Mouse (Mus musculus) spleen, adult 18-20 months (tissue): Measurements from ENCODE around the gene Iqgap2.

Experiments
- DNase-seq, 2 experiments: peaks; one replicate each; pipeline ENCODE4 v3.0.0; 2022; ENCODE audit warnings: mixed read lengths in 2 of 2

Iqgap2 gene

GRCm38 (mm10) chr13:95882001-95882400 lies 9.7 kb downstream of the Iqgap2 start:
- DNase-seq: no peak

GRCm38 (mm10) chr13:95881427-95881826 lies 10.3 kb downstream of the Iqgap2 start:
- no peak for DNase-seq

DNA sequence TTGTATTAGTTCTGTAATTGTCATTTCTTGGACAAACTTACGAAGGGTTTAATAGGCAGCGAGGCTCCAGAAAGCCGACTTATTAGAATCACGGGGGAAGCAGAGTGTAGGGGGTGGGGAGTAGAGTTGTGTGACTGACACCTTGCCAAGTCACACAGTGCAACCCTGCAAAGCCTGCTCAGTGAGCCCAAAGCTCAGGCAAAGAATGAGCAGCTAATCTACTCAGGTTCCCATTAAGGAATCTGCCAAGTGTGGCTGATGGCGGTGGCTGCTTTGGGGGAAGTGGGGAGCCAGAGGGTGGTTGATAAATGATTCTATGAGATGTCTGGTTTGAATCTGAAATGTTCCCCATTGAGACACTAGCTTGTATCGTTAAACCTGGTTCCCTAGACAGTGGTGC lies 11.1 kb downstream of the Iqgap2 start:
- no peak for DNase-seq

GRCm38 (mm10) chr13:95871993-95872392 lies 19.7 kb downstream of the Iqgap2 start:
- DNase-seq: no peak

DNA sequence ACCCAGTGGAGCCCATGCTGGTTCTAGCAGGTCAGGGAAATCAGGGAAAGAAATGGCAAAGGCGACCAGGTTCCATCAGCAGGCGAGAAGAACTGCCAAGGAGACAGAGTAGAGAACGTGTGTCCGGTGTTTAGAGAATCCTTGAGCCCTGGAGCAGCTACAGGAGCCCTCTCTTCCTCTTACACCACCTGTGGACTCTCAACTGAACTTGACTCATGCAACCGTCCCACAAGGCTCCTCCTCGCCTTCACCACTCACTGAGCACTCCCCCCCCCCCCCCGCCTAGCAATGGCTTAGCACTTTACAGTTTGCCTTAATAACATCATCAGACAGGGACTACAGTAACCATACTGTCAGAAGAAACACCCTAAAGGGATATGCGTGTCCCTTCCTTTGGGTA lies 21.1 kb downstream of the Iqgap2 start:
- no peak for DNase-seq

DNA sequence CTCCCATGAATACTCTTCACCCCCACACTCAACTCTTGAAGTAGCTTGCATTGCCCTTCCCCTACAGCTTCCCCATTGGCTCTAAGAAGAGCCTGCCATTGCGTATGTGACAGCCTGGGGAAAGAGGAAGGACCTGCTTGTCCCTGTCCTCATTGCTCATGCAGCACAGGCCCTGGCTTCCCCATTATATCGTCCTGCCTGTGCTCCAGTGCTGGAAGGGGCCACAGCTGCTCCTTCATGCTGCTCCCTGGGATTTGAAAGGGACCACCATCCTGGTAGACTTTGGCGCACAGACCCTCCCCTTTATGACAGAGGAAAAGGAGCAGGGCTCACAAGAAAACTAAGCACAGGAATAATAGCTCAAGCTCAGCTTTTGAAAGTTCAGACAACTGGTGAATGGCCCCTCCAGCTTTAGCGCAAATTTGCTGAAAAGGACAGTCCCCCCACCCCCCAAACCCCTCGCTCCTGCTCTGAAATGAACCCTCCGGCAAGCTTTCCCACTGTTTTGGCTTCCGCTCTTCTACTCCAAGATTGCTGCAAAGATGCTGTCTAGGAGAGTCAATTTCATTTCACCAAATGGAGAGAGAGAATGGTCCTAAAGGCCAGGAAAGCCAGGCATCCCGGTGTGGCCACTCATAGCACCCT lies 22.7 kb downstream of the Iqgap2 start:
- no peak for DNase-seq

GRCm38 (mm10) chr13:95862201-95862600 lies 29.5 kb downstream of the Iqgap2 start:
- DNase-seq: no peak

DNA sequence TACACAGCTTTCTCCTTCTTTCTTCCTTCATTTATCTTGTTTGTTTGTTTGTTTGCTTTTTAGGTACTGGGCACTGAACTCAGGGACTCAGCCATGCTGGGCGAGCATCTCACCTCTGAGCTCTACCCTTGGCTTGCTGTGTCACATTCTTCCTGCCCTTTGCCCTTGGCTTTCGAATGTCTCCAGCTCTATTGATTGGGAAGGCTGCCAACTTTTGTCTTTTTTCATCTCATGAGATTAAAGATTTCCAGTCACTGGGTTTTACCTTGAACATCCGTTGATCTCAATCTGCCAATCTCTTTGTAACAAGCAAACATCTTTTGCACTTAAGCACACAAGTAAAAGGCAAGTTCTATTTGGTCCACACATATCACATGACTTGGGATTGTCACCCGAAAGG lies 32.5 kb downstream of the Iqgap2 start:
- DNase-seq: no peak

DNA sequence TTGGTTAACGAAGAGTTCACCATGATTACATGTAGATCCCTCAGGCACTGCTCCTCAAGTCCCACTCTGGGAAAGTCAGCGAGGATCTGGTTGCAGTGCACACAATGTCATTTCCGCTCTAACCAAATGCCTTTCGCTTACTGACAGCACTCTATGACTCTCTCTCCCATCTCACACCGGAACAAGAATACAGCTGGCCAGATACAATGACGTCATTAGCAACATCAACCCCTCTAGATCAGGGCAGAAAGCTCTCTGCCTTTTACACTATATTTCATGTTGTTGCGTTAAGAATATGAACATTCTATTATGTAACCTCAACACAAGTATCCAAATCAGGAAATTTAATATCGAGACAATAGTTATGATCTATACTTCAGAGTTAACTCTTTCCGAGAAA lies 32.9 kb downstream of the Iqgap2 start:
- DNase-seq: no peak

DNA sequence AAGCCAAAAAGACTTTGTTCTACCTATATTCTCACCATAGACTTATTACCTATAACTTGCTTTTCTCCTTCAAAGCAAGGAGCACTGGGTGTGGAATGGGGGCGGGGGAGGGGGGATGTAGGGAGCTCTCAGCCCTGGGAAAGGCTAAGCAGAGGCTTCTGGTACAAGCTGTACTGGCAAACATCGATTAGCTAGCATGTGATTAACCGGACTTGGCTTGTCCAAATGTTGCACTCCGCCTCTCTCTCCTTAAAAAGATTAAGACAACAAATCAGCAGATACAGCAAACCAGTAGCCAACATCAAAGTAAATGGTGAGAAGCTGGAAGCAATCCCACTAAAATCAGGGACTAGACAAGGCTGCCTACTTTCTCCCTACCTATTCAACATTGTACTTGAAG lies 36.2 kb downstream of the Iqgap2 start:
- no peak for DNase-seq

GRCm38 (mm10) chr13:95851611-95852010 lies 40.1 kb downstream of the Iqgap2 start:
- DNase-seq: no peak

DNA sequence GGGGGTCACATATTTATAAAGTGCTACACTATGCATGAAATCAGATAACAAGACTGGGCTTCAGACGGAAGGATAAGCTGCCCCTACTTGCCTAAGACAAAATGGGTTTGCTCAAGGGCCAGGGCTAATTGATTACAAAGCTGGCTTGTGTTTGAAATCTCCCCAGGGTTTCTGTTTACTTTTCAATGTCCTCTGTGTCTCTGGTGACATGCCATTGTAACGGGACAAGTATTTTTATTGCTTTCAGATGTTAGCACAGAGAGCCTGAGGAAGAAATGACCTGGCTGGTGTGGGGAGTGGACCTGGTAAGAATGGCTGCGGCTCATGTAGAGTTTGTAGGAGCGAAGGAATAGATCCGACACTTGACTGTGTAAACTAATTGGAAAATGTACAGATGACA lies 41.3 kb downstream of the Iqgap2 start:
- no peak for DNase-seq

GRCm38 (mm10) chr13:95849501-95850007 lies 42.2 kb downstream of the Iqgap2 start:
- no peak for DNase-seq

DNA sequence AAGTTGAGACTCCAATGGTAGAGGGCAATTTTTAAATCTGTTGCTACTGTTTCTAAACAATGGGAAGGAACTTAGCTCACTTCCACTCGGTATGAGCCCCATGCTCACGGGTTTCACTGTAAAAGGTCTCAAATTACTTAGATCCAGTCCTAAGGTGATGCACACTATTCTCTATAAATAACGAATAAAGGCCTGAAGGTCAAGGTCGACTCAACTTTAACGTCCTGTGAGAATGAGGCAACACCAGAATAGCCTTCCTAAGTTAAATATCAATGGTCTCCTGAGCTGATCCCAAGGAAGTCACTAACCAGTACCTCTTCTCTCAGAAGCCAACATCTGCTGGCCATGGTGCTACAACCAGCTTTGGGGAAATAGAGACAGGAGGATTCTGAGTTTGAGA lies 45.4 kb downstream of the Iqgap2 start:
- DNase-seq: no peak

- no peak for DNase-seq
Measured at GRCm38 (mm10) chr13:95844950-95845349, 46.8 kb downstream of the Iqgap2 start.

DNA sequence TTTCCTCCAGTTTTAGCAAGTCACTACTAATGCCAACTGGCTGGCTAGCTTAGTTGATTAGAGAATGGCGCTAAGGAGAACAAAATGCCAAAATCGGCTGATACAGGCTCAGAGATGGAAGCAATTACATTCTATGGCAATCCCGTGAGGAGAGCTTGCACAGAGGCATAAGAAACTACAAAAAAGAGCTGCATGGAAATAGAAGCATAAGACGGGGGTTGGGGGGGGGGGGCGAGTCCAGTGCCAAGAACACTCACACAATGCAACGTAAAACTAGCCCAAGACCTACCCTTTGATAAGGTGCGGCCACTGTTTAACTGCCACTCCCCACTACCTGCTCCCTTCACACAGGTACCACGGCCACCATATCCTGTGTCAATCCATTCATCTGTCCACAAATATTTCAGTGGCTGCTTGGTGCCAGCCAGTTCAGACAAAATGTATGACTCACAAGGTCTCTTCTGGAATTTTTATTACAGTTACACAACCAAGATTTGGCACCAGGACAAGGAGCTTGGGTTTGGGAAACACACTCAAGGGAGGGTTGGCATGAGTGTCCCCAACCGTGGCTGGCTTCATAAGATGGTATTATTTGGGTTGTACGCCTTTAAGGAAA lies 48.2 kb downstream of the Iqgap2 start:
- no peak for DNase-seq

GRCm38 (mm10) chr13:95842803-95843202 lies 48.9 kb downstream of the Iqgap2 start:
- DNase-seq: no peak

DNA sequence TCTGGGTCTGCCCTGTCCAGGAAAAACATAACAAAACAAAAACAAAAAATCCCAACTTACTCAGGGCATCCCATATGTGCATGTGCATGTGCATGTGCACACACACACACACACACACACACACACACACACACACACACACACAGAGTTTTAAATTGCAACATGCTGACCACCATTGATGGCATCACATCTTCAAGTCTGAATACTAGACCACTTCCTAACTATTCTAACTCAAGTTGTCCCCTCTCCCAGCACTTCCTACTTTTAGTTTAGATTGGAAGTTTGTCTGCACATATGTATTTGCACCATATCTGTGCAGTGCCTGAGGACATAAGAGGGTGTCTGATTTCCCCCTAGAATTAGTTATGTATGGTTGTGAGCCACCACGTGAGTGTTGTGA lies 49.8 kb downstream of the Iqgap2 start:
- no peak for DNase-seq

DNA sequence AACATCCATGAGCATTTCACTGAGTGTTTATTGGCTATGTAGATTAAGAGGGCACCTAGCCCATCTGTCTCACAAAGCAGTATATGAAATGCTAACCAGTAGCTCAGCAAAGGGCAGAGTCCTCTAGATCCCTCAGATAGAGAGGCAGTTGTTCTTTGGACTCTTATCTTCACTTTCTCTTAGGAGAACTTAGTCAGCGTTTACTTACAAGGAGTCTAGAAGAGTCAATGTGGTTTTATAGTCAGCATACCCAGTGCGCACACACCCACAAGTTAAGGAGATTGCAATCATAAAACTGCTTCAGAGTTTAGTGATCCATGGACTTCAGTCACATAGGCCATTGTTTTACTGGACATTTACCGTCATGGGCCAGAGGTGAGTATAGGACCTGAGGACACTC lies 54.8 kb downstream of the Iqgap2 start:
- no peak for DNase-seq

GRCm38 (mm10) chr13:95833473-95833872 lies 58.2 kb downstream of the Iqgap2 start:
- no peak for DNase-seq

DNA sequence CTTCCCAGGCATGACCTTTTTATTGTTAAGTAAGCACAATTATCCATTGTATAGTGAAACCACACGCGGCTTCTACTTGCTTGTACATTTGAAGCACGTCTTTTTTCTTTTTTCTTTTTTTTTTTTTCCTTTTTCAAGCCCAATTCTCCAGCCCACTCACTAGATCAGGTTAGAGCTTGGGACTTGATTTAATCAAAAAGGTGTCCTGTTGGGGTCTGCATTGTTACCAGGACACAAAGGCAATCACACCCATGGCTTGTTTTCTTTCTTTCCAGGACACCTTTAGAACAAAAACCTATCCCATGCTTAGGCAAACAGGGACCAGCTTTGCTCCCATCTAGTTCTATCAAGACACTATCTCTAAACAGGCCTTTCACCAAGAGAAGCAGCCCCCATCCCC lies 59.0 kb downstream of the Iqgap2 start:
- DNase-seq: no peak

GRCm38 (mm10) chr13:95831760-95832159 lies 60.0 kb downstream of the Iqgap2 start:
- DNase-seq: no peak

DNA sequence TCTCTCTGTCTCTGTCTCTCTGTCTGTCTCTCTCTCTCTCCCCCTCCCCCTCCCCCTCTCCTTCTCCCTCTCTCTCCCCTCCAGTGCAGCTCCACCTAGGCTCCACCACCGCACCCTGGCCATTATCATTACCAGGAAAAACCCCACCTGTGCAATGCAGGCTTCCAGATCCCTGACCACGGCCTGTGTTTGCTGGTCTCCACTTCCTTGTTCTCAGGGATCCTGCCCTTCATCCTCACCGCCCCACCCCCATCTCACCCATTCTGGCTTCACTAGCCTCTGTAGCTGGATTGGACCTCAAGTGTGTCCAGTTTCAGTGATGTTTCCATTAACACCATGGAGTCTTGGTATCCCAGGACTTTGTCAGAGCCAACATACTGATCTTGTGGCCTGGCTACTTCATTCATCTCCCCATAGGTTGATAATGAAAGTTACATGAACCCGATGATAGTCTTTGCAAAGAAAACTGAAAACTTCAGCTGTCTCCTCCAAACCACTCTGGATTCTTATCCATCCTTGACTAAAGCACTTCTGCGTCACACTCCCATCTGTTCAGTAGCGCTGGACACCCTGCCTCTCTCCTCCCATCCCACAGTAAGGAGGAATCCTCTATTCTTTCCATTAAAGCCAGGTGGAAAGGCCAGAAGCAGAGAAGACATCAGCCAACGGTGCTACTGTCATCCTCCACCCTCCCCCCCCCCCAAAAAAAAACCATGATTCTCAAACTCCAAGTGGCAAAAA lies 62.1 kb downstream of the Iqgap2 start:
- DNase-seq: no peak

- DNase-seq: no peak
Measured at GRCm38 (mm10) chr13:95828616-95829015, 63.1 kb downstream of the Iqgap2 start.
